Mouse (Mus musculus): Measurements from ENCODE around the gene Thada.
A peak's percentile ranks its signal among the peaks of the same experiment; 100 is the strongest.

Thada gene

GRCm38 (mm10) chr17:84156748-84157742 is 309.0 kb downstream of the Thada start:
- DNase-seq: peak; percentile 1

GRCm38 (mm10) chr17:84156227-84156573 is 309.8 kb downstream of the Thada start:
- no peak for DNase-seq

- DNase-seq: no peak
Measured at GRCm38 (mm10) chr17:84155516-84156226, 310.3 kb downstream of the Thada start.

- no peak for DNase-seq
Measured at GRCm38 (mm10) chr17:84155029-84155338, 311.0 kb downstream of the Thada start.

- no peak for DNase-seq
Measured at GRCm38 (mm10) chr17:84154302-84155028, 311.5 kb downstream of the Thada start.

GRCm38 (mm10) chr17:84152976-84153786 is 312.8 kb downstream of the Thada start:
- no peak for DNase-seq

- DNase-seq: no peak
Measured at GRCm38 (mm10) chr17:84152206-84152975, 313.6 kb downstream of the Thada start.

GRCm38 (mm10) chr17:84151306-84151705 is 314.7 kb downstream of the Thada start:
- no peak for DNase-seq

GRCm38 (mm10) chr17:84150291-84150690 is 315.7 kb downstream of the Thada start:
- no peak for DNase-seq

GRCm38 (mm10) chr17:84149566-84149965 is 316.4 kb downstream of the Thada start:
- DNase-seq: no peak

- peak; percentile 38 for DNase-seq
Measured at GRCm38 (mm10) chr17:84148499-84149484, 317.2 kb downstream of the Thada start.

GRCm38 (mm10) chr17:84147183-84148108 is 318.6 kb downstream of the Thada start:
- DNase-seq: peak; percentile 3

- DNase-seq: peak; percentile 1
Measured at GRCm38 (mm10) chr17:84146458-84147182, 319.4 kb downstream of the Thada start.

GRCm38 (mm10) chr17:84145826-84146287 is 320.1 kb downstream of the Thada start:
- peak; percentile 5 for DNase-seq

GRCm38 (mm10) chr17:84144762-84145599 is 321.0 kb downstream of the Thada start:
- DNase-seq: no peak

- no peak for DNase-seq
Measured at GRCm38 (mm10) chr17:84144130-84144529, 321.9 kb downstream of the Thada start.

GRCm38 (mm10) chr17:84143219-84143844 is 322.7 kb downstream of the Thada start:
- DNase-seq: no peak

Data from right cerebral cortex, postnatal 14 days (tissue).